Mouse (Mus musculus): Measurements from ENCODE around the gene Rap1gap2.

The Rap1gap2 gene

DNA sequence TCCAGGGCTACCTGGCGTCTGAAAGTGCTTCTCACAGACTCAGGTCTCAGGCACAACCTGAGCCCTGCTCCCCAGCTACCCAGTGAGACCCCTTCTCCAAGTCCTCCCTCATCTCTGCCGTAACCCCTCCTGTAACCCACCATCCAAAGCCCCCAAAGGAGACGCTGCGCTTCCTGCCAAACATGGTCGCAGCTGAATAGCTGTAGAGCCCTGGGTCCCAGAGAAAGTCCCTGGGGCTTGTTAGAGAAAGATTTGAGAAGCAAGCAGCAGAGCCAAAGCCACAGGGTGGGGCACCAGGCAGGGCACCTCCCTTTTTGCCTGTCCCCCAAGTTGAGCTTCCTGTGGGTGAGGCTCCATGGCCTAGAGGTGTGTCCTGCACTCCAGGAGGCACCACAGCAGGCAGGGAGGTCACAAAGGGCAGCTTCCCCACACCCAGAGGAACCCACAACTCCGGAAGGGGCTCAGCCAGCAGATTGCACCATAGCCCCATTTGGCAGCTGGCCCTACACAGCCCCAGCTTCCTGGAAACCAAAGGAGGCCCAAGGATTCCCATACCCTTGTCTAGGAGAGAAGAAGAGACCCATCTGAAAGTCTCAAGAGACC lies 38.2 kb downstream of the Rap1gap2 start:
- DNase-seq: no peak

- no peak for DNase-seq
Observed at GRCm38 (mm10) chr11:74569735-74570134, 41.0 kb downstream of the Rap1gap2 start.

- no peak for DNase-seq
Observed at GRCm38 (mm10) chr11:74568463-74568862, 42.3 kb downstream of the Rap1gap2 start.

- no peak for DNase-seq
Observed at GRCm38 (mm10) chr11:74568004-74568403, 42.7 kb downstream of the Rap1gap2 start.

DNA sequence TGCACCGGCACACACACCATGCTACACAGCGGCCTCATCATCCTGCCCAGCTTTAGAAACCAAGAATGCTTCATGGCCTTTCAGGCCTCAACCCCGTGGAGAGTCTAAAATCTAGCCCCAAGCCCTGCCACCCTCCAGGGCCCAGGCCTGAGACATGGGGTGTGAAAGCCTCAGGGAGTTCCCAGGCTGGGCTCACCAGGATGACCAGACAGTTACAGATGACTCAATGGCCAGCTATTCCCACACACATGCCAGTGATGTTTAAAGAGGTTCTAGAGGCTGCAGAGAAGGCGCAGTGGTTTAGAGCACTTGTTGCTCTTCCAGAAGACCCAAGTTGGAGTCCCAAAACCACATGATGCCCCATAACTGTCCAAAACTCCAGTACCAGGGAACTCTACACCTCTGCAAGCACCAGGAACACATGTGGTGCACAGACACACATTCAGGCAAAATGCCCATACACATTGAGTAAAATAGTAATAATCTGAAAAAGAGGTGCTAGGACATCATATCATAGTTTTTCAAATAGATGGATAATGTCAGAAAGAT lies 44.3 kb downstream of the Rap1gap2 start:
- no peak for DNase-seq

DNA sequence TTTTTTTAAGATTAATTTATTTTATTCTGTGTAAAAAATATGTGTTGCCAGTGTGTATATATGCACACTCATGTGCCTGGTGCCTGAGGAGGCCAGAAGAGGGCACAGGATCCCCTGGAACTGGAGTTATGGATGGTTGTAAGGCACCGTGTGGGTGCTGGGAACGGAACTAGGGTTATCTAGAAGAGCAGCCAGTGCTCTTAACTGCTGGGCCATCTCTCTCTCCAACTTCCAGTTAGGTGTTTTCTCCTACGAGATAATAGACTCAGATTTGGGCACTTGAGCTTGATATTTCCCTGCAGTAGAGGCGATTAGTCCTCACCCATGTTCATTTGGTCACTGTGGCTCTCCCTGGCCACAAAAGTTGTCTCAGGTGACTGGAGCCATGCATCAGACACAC lies 49.3 kb downstream of the Rap1gap2 start:
- no peak for DNase-seq

DNA sequence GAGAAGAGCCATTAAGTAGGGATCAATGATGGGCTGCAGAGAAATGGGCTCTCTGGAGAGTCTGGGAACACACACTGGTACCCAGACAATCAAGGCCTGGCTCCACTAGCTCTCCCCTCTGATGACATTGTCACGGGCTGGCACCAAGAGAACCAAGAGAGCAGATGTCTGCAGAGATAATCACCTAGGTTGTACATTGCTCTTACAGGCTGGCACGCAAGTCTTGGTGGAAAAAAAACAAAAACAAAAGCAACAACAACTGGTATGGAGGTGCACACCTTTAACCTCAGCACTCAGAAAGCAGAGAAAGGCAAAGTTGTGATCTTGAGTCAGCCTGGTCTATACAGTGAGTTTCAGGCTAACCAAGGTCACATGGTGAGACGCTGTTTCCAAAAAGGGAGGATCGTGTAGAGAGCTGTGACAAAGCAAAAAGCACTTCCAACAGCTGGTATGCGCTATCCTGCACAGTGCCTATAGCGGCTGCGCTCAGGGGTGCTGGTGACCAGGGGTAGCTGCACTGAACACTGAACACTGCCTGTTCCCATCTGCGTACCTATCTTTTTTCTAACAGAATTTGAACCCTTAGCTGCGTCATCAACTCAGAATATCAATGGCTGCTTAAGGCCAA lies 50.0 kb downstream of the Rap1gap2 start:
- DNase-seq: no peak

DNA sequence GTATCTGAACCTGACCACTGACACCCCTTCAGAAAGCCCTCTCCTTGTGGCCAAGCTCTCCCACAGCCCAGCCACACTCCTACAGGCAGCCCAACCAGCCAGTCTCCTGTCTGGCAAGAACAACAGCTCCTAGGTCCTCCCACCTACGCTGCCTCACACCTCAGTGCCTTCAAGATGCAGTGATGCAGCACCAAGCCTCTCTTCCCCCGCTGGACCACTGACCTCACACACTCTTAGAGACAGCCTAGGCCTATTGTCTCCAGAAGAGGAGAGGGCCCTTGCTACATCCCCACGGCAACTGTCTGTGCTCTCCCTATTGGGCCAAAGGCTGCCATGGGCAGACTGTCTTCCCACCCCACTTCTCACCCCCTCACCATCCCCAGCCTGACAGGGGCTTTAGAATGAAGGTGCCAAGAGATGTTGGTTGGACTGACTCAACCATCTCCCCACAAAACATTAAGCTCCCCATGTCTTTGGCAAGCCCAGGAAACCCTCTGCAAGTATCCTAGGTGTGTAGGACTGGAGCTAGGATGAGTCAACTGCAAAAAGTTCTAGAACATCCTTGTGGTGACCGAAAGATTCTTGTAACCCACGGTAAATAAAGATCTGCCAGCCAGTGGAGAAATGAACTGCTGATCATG lies 50.8 kb downstream of the Rap1gap2 start:
- DNase-seq: no peak

- no peak for DNase-seq
Observed at GRCm38 (mm10) chr11:74558933-74559332, 51.8 kb downstream of the Rap1gap2 start.

- DNase-seq: peak in 1 of 2 experiments; percentile 40
Observed at GRCm38 (mm10) chr11:74557456-74558230, 53.1 kb downstream of the Rap1gap2 start.

DNA sequence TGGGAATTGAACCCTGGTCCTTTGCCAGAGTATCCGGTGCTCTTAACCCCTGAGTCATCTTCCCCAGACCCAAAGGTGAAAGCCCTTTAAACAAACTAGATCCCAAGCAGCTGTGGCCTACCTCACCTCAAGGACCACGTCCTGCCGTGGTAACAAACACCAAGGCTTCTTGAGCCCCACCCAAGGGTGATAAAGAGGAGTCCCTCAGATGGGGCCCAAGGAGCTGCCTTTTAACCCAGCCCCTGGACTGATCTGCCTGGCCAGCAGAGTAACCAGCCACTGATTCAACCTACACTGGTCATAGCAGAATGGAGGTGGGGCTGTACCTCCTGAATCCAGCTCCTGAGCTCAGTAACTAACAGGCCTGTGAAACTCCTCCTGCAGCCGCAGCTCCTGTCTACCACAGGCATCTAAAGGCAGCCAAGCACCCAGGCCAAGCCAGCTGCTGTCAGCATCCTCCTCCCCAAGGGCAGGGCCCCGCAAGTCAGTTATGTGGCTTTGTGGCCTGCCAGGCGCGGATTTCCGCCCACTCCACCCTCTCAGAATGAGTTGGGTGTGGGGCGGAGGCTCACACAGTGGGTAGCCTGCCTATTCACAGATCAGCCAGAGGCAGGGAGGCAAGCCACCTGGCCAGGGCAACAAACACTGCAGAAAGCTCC lies 54.9 kb downstream of the Rap1gap2 start:
- DNase-seq: peak; percentile 30 to 60

DNA sequence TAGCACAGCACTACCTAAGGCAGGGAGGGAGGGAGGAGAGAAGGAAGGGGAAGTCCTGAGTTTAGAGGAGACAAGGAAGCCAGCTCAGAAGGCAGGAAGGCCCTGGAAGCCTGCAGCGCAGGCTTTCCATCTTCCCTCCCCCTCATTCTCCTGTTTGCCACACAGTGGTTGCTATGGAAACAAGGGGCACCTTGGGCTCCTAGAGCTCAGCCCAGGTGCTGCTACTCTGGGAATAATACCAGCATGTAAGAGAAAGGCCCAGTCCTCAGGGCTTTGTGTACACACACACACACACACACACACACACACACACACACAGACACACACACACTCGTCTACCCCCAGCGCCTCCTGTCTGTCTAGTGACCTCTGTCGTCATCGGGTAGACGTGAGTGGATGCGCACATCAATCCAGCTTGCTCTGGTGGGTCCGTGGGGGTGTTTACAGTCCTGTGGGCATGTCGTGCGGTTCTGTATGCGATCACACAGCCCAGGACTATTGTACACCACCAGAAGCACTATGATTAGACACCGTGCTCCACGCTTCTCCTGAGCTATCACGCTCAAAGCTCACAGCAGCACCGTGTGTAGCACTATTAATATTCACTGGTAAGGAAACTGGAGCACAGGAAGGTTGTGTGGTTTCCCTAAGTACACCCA lies 55.9 kb downstream of the Rap1gap2 start:
- DNase-seq: no peak

DNA sequence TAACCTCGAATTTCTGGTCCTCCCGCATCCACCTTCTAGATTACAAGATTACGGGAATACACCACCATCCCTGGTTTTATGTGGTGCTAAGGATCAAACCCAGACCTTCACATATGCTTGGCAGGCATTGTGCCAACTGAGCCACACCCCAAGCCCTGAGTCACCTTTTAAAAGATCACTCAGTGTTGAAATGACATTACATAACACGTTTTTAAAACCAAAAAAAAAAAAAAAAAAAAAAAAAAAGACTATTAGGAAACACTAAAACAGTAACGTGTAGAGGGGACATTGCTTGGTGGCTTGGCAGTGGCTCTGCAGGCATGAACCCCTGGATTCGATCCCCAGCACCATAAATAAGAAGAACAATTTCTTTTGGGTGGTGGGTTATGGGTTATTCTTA lies 59.1 kb downstream of the Rap1gap2 start:
- DNase-seq: no peak

- DNase-seq: peak in 1 of 2 experiments; percentile 56
Observed at GRCm38 (mm10) chr11:74550615-74551102, 60.1 kb downstream of the Rap1gap2 start.

- DNase-seq: peak; percentile 27 to 51
Observed at GRCm38 (mm10) chr11:74548781-74549382, 61.8 kb downstream of the Rap1gap2 start.

DNA sequence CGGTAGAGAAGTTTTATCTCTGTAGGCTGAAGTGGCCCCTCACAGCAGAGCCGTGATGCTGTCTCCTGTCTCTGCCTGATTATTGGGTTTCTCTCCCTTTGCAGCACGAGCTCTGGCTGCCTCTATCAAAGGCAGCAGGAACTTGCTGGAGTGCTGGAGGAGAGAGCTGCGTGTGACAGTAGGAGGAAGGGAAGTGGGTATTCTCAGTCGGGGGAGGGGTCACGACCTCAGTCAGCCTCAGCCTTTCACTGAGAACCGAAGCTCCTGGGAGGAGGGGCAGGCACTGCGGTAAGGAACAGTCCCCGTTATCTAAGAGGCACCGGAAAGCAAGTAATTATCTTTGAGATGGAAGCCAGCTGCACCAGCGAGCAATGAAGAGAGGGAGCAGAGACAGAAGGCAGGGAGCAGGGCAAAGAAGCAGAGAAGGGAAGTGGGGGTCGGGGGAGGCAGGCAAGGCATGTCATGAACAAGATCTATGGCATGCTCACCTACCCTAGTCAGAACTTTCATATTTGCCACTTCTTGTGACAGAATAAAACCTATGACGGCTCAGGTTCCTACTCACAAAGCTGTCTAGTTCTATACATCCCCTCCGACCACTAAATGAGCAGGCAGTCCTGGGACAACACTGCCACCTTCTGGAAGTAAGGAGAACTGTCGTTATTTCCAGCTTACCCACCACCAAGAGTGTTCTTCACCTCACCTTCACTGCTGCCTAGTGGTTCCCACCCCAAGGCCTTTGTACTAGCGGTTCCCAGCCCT lies 63.6 kb downstream of the Rap1gap2 start:
- DNase-seq: peak; percentile 56 to 78

GRCm38 (mm10) chr11:74546165-74546564 lies 64.5 kb downstream of the Rap1gap2 start:
- DNase-seq: peak in 1 of 2 experiments; percentile 71

GRCm38 (mm10) chr11:74545560-74545959 lies 65.2 kb downstream of the Rap1gap2 start:
- DNase-seq: no peak

DNA sequence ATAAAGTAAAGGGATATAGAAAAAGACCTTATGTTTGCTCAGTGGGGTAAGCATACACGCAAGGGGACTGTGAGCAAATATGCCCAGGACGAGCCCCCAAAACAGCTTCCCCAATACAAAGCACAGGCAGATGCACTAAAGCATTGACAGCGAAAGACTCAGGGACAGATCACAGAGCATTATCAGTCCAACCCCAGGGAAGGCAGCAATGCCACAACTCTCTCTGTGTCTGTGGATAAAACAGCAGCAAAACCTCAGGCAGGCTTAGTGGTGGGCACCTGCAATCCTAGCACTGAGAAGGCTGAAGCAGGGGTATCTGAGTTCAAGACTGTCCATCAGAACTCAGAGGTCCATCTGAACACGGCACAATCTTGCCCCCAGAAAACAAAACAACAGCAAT lies 73.4 kb downstream of the Rap1gap2 start:
- DNase-seq: no peak

DNA sequence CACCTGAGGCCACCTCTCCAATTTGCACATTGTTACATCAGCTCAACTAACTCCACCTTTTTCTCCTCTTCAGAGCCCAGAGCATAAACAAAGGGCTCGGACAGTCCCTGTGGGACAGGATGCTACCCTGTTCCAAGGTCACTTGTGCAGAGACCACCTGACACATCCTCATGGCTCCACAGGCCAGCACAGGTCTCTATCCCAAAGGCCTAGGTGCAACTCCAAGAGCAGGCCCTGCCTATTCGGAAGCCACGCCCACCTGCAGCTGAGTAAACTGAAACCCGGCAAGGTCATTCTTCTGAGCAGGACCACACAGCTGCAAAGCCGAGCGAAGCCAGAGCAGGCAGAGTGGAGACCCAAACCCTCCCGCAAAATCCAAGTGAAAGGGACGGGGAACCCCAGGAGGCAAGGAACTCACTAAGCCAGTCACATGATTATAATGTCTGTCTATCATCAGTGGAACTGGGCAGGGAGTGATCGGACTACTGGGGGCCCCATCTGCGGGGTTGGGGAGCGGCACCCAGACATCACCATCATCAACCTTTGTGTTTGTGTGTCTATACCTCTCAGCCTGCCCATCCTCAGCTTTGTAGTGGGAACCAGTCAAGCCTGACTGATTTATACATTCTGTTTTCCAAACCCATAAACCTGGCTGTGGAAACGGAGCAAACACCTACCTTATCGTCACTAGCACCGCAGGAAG lies 74.4 kb downstream of the Rap1gap2 start:
- DNase-seq: peak; percentile 71 to 78
